Mouse (Mus musculus) naive thymus-derived CD4-positive, alpha-beta T cell, adult 2 months (primary cell): ENCODE measurements at regions not wholly inside any gene's neighbourhood (a gene's known extent, or its start where the extent isn't known, plus 50 kb on each side); places are given as distances from the start of the nearest gene placed in this dataset.
A peak's percentile ranks its signal among the peaks of the same experiment; 100 is the strongest.

Experiments
- DNase-seq: peaks from one replicate; pipeline ENCODE4 v3.0.0-alpha.2; 2011; ENCODE audit warnings: low read depth

GRCm38 (mm10) chr1:48866926-48867325 is 1974.3 kb upstream of the Slc39a10 start:
- no peak for DNase-seq

- DNase-seq: peak; percentile 56
These were observed 1988.7 kb upstream of the Slc39a10 start for GRCm38 (mm10) chr1:48881373-48881772.

- no peak for DNase-seq
These were observed 2000.9 kb upstream of the Slc39a10 start for GRCm38 (mm10) chr1:48893571-48893970.

GRCm38 (mm10) chr1:48916419-48916818 is 1984.0 kb upstream of the Tmeff2 start:
- DNase-seq: no peak

- no peak for DNase-seq
These were observed 1957.3 kb upstream of the Tmeff2 start for GRCm38 (mm10) chr1:48943126-48943525.

- DNase-seq: no peak
These were observed 1956.6 kb upstream of the Tmeff2 start for GRCm38 (mm10) chr1:48943826-48944225.
